Mouse (Mus musculus): ENCODE data around the gene Akt3. TPM values are rescaled to one million over a fixed set of nuclear protein-coding genes. Genes with fewer than 3 reads are reported as not detected.
A peak's percentile ranks its signal among the peaks of the same experiment; 100 is the strongest.

Gene Akt3
- polyA plus RNA-seq, 1 experiment from 2014 or later: 9.8 TPM

DNA sequence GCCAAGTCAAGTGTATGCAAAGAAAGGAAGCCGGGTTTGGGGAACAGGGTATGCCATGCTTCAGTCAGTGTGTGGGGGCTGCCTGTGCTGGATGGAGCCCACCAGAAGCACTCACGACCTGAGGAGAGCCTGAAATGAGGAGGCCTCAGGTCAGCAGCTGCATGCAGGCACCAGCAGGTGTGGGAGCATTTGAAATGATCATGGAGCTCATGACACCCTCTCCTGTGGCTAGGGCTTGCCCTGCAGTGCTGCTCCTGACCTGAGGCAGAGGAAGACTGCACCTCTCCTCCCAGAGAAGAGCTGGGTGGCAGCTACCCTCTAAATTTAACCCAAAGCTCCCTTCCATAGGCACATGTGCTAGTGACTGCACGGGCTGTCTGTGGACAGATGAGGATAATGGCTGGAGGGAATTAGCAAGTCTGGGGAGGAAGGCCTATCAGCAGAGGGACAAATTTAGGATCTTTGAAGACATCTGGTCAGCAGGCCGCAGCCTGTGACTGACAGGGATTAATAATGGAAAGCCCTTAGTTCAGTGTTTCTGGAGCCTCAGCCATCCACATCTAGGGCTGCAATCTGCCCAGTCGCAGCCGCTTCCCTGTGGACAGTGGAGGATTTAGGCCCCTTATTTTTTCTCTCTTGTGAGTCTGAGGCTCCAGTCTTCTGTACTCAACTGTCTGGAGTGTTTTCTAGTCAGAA lies 247.2 kb downstream of the Akt3 start:
- Histone ChIP-seq H3K9ac (ENCODE audit: low read length) (no peak overlapping the region), H3K27ac (replicated peaks; ENCODE audit: low read depth, low read length) (0 out of 2 replicates have a peak overlapping the region, but pooled peaks have one; percentile 8), H3K27me3 (ENCODE audit: control insufficient read depth, insufficient read depth, low read length) (no peaks in the 10 kb centered on the region), H3K9me3 (ENCODE audit: control insufficient read depth, low read length) (no peaks in the 10 kb centered on the region), H3K4me2 (ENCODE audit: low read depth, severe bottlenecking) (no peak overlapping the region), H3K4me3 (ENCODE audit: low read depth, low read length) (no peak overlapping the region), H3K36me3 (ENCODE audit: control insufficient read depth, insufficient read depth, low read length) (no peaks in the 10 kb centered on the region), H3K4me1 (ENCODE audit: control insufficient read depth, insufficient read depth, low read length) (peaks cover 6% of the 10 kb centered on the region; the same call in 1 of the 2 replicates)
- no peak for DNase-seq (ENCODE audit: low spot score)
- ATAC-seq (ENCODE audit: insufficient number of reproducible peaks, low FRiP score, low TSS enrichment, low read depth): no peak
- WGBS: 47% methylated on average over 6 of the region's 6 CpGs

GRCm38 (mm10) chr1:177010041-177010440 lies 248.0 kb downstream of the Akt3 start:
- H3K36me3 ChIP-seq (ENCODE audit: control insufficient read depth, insufficient read depth, low read length): no peaks in the 10 kb centered on the region
- peaks cover 6% of the 10 kb centered on the region; the same call in 1 of the 2 replicates for H3K4me1 ChIP-seq (ENCODE audit: control insufficient read depth, insufficient read depth, low read length)
- no peak overlapping the region for H3K9ac ChIP-seq (ENCODE audit: low read length)
- no peak overlapping the region for H3K4me3 ChIP-seq (ENCODE audit: low read depth, low read length)
- ATAC-seq (ENCODE audit: insufficient number of reproducible peaks, low FRiP score, low TSS enrichment, low read depth) (0 out of 2 replicates have a peak, but pooled peaks have one; percentile 45), DNase-seq (ENCODE audit: low spot score) (no peak)
- H3K9me3 ChIP-seq (ENCODE audit: control insufficient read depth, low read length): no peaks in the 10 kb centered on the region
- H3K27ac ChIP-seq (replicated peaks; ENCODE audit: low read depth, low read length): no peak overlapping the region
- WGBS: 72% methylated on average over 3 of the region's 3 CpGs
- no peak overlapping the region for H3K4me2 ChIP-seq (ENCODE audit: low read depth, severe bottlenecking)
- H3K27me3 ChIP-seq (ENCODE audit: control insufficient read depth, insufficient read depth, low read length): no peaks in the 10 kb centered on the region

DNA sequence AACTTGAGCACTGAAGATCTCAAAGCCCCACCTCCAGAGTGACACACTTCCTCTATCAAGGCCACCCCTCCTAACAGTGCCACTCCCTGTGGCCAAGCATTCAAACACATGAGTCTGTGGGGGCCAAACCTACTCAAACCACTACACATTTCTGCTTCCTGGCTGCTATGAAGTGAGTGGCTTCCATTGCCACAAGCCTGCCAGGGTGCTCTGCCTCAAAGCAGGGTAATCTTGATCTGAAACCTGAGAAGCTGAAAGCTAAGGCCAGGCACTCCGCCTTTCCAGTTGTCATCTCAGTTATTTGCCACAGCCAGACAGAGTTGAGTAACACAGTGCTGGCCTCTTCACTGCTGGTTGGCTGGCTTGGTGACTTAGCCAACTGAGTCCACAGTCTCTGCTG lies 249.2 kb downstream of the Akt3 start:
- Histone ChIP-seq H3K9ac (ENCODE audit: low read length) (no peak overlapping the region), H3K4me1 (ENCODE audit: control insufficient read depth, insufficient read depth, low read length) (peaks cover 6% of the 10 kb centered on the region; the same call in 1 of the 2 replicates), H3K27me3 (ENCODE audit: control insufficient read depth, insufficient read depth, low read length) (no peaks in the 10 kb centered on the region), H3K4me3 (ENCODE audit: low read depth, low read length) (no peak overlapping the region), H3K4me2 (ENCODE audit: low read depth, severe bottlenecking) (no peak overlapping the region), H3K36me3 (ENCODE audit: control insufficient read depth, insufficient read depth, low read length) (no peaks in the 10 kb centered on the region), H3K9me3 (ENCODE audit: control insufficient read depth, low read length) (no peaks in the 10 kb centered on the region), H3K27ac (replicated peaks; ENCODE audit: low read depth, low read length) (no peak overlapping the region)
- DNase-seq (ENCODE audit: low spot score) (no peak), ATAC-seq (ENCODE audit: insufficient number of reproducible peaks, low FRiP score, low TSS enrichment, low read depth) (no peak)
- 24% methylated on average over 1 of the region's 1 CpGs for WGBS

- ATAC-seq (ENCODE audit: insufficient number of reproducible peaks, low FRiP score, low TSS enrichment, low read depth) (no peak), DNase-seq (ENCODE audit: low spot score) (no peak)
- Histone ChIP-seq H3K9ac (ENCODE audit: low read length) (no peak overlapping the region), H3K27ac (replicated peaks; ENCODE audit: low read depth, low read length) (no peak overlapping the region), H3K27me3 (ENCODE audit: control insufficient read depth, insufficient read depth, low read length) (no peaks in the 10 kb centered on the region), H3K4me1 (ENCODE audit: control insufficient read depth, insufficient read depth, low read length) (peaks cover 6% of the 10 kb centered on the region; the same call in 1 of the 2 replicates), H3K9me3 (ENCODE audit: control insufficient read depth, low read length) (no peaks in the 10 kb centered on the region), H3K4me2 (ENCODE audit: low read depth, severe bottlenecking) (no peak overlapping the region), H3K36me3 (ENCODE audit: control insufficient read depth, insufficient read depth, low read length) (no peaks in the 10 kb centered on the region), H3K4me3 (ENCODE audit: low read depth, low read length) (no peak overlapping the region)
- 91% methylated on average over 3 of the region's 3 CpGs for WGBS
Measured at GRCm38 (mm10) chr1:177007405-177007804, 250.6 kb downstream of the Akt3 start.

DNA sequence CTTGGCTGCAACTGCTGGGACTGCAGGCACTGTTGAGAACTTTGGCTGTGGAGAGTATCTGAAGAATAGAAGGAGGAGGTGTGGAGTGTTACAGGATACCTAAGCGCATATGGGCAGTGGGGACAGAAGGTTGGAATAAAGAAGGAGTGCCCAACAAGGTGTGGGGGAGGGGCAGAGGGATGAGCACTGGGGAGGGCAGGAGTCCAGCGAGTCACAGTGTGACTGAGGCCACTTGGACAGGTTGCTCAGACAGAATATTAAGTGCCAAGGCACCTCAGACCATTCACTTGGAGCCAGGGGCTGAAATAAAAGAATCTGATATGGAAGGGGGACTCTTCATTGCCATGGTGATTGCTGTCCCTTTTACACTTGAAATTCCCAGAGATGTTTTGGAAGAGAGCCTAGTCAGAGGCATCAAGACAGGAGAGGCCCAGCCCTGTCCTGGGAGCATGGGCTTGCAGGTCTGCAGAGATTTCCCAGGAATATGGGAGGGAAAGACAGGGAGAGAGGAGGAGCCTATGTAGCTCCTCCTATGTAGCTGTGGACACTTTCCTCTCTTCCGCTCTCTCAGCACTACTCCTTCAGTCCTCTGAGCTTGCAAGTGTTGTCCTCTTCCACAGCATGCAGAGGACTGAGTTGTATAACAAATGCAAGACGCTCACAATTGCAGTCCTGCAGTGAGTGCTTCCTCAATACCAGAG lies 253.8 kb downstream of the Akt3 start:
- ATAC-seq (ENCODE audit: insufficient number of reproducible peaks, low FRiP score, low TSS enrichment, low read depth): no peak
- WGBS: 66% methylated on average over 4 of the region's 4 CpGs
- H3K4me1 ChIP-seq (ENCODE audit: control insufficient read depth, insufficient read depth, low read length): 0 out of 2 replicates have a peak, but pooled peaks cover 4% of the 10 kb centered on the region

GRCm38 (mm10) chr1:177002951-177003350 lies 255.1 kb downstream of the Akt3 start:
- H3K4me2 ChIP-seq (ENCODE audit: low read depth, severe bottlenecking): no peak overlapping the region
- H3K9me3 ChIP-seq (ENCODE audit: control insufficient read depth, low read length): no peaks in the 10 kb centered on the region
- no peak overlapping the region for H3K9ac ChIP-seq (ENCODE audit: low read length)
- no peak overlapping the region for H3K27ac ChIP-seq (replicated peaks; ENCODE audit: low read depth, low read length)
- DNase-seq (ENCODE audit: low spot score) (no peak), ATAC-seq (ENCODE audit: insufficient number of reproducible peaks, low FRiP score, low TSS enrichment, low read depth) (no peak)
- peaks cover 5% of the 10 kb centered on the region; the same call in 1 of the 2 replicates for H3K4me1 ChIP-seq (ENCODE audit: control insufficient read depth, insufficient read depth, low read length)
- H3K27me3 ChIP-seq (ENCODE audit: control insufficient read depth, insufficient read depth, low read length): no peaks in the 10 kb centered on the region
- H3K4me3 ChIP-seq (ENCODE audit: low read depth, low read length): no peak overlapping the region
- 67% methylated on average over 6 of the region's 6 CpGs for WGBS
- no peaks in the 10 kb centered on the region for H3K36me3 ChIP-seq (ENCODE audit: control insufficient read depth, insufficient read depth, low read length)

More for the DNA sequence above, 253.8 kb downstream of the Akt3 start:
- Histone ChIP-seq H3K27ac (replicated peaks; ENCODE audit: low read depth, low read length) (no peak overlapping the region), H3K27me3 (ENCODE audit: control insufficient read depth, insufficient read depth, low read length) (no peaks in the 10 kb centered on the region), H3K9ac (ENCODE audit: low read length) (no peak overlapping the region), H3K36me3 (ENCODE audit: control insufficient read depth, insufficient read depth, low read length) (no peaks in the 10 kb centered on the region), H3K4me2 (ENCODE audit: low read depth, severe bottlenecking) (no peak overlapping the region), H3K4me3 (ENCODE audit: low read depth, low read length) (no peak overlapping the region), H3K9me3 (ENCODE audit: control insufficient read depth, low read length) (no peaks in the 10 kb centered on the region)
- no peak for DNase-seq (ENCODE audit: low spot score)

DNA sequence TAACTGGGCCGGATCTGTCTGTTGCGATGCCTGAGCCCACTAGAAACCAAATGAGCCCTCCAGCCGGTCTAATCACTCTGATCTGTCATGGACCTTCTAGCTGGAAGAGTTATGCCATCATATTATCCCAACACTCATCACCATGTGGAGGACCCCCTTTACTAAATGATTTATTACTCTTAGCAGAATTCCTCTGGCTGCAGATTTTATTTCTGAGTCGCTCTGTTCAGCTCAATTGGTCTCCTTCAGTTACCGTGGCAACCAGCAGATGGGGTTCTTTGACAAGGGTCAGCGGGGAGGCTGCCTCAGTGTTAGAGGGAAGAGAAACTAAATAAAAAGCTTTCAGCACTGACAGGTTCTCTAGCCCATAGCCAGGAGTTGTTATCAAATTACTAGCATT lies 259.0 kb downstream of the Akt3 start:
- ATAC-seq (ENCODE audit: insufficient number of reproducible peaks, low FRiP score, low TSS enrichment, low read depth): peak; percentile 70
- Histone ChIP-seq H3K4me1 (ENCODE audit: control insufficient read depth, insufficient read depth, low read length) (peaks cover 25% of the 10 kb centered on the region), H3K27ac (replicated peaks; ENCODE audit: low read depth, low read length) (no peak overlapping the region)

GRCm38 (mm10) chr1:176997711-176998689 lies 260.0 kb downstream of the Akt3 start:
- Histone ChIP-seq H3K27ac (replicated peaks; ENCODE audit: low read depth, low read length) (no peak overlapping the region), H3K9ac (ENCODE audit: low read length) (no peak overlapping the region), H3K4me2 (ENCODE audit: low read depth, severe bottlenecking) (peak overlapping the region; percentile 22; the same call in 1 of the 2 replicates), H3K4me1 (ENCODE audit: control insufficient read depth, insufficient read depth, low read length) (peaks cover 28% of the 10 kb centered on the region), H3K27me3 (ENCODE audit: control insufficient read depth, insufficient read depth, low read length) (peaks cover 3% of the 10 kb centered on the region; the same call in 1 of the 2 replicates), H3K4me3 (ENCODE audit: low read depth, low read length) (no peak overlapping the region), H3K36me3 (ENCODE audit: control insufficient read depth, insufficient read depth, low read length) (no peaks in the 10 kb centered on the region), H3K9me3 (ENCODE audit: control insufficient read depth, low read length) (no peaks in the 10 kb centered on the region)
- DNase-seq (ENCODE audit: low spot score) (peak; percentile 40), ATAC-seq (ENCODE audit: insufficient number of reproducible peaks, low FRiP score, low TSS enrichment, low read depth) (no peak)
- WGBS: 39% methylated on average over 33 of the region's 33 CpGs

More for the DNA sequence above, 259.0 kb downstream of the Akt3 start:
- Histone ChIP-seq H3K27me3 (ENCODE audit: control insufficient read depth, insufficient read depth, low read length) (peaks cover 3% of the 10 kb centered on the region; the same call in 1 of the 2 replicates), H3K36me3 (ENCODE audit: control insufficient read depth, insufficient read depth, low read length) (no peaks in the 10 kb centered on the region), H3K4me2 (ENCODE audit: low read depth, severe bottlenecking) (no peak overlapping the region), H3K9me3 (ENCODE audit: control insufficient read depth, low read length) (no peaks in the 10 kb centered on the region), H3K4me3 (ENCODE audit: low read depth, low read length) (no peak overlapping the region), H3K9ac (ENCODE audit: low read length) (no peak overlapping the region)
- peak; percentile 65 for DNase-seq (ENCODE audit: low spot score)
- 13% methylated on average over 6 of the region's 6 CpGs for WGBS

Data from limb, embryonic 11.5 days (tissue).